Mouse (Mus musculus) olfactory bulb, adult 2 months (tissue): ENCODE results near the gene Sod3.

Experiments used
- CTCF ChIP-seq: fragments of 200-500 bp; IDR thresholded peaks from 2 replicates; pipeline ENCODE4 v1.5.1; 2012; ENCODE audit warnings: low read depth, mild to moderate bottlenecking, low read length, moderate library complexity; ENCODE audit not compliant: insufficient read depth
- POLR2A ChIP-seq: fragments of 200-500 bp; IDR thresholded peaks from 2 replicates; pipeline ENCODE4 v1.6.1; 2012; ENCODE audit warnings: mild to moderate bottlenecking, low read depth, low read length, moderate library complexity; ENCODE audit not compliant: insufficient read depth

DNA sequence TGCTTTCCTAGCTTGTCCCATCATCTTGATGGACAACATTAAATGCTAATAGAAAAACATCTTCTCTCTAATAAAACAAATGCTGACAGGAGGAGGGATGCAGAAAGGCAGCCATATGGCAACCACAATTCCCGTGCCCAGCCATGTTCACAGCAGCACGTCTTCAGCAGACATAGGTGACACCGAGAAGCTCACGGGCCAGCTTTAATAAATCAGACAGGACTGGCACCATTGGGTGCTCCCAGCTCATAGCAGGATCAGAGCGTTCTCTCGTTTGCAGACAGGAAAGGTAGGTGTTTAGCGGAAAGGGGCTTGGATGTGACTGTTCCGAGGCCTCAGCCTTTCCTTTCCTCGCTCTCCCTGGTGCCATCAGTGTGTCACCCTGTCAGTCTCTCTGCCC, 12.3 kb downstream of the Sod3 start:
- TF ChIP-seq CTCF (no peak), POLR2A (no peak)
